Mouse (Mus musculus) brain, adult 2 months (tissue): ENCODE measurements around the gene Inafm1.
A peak's percentile ranks its signal among the peaks of the same experiment; 100 is the strongest.
"Not testable (repeated sequence)": the region's sequence is repeated elsewhere in the genome, so short reads cannot be mapped to it uniquely, and the experiment has no call there.

Experiments
- DNase-seq: peaks from one replicate; pipeline ENCODE4 v3.0.0; 2011; ENCODE audit warnings: low read depth, low spot score

The Inafm1 gene

GRCm38 (mm10) chr7:16297616-16298015, 24.2 kb upstream of the Inafm1 start:
- no peak for DNase-seq

DNA sequence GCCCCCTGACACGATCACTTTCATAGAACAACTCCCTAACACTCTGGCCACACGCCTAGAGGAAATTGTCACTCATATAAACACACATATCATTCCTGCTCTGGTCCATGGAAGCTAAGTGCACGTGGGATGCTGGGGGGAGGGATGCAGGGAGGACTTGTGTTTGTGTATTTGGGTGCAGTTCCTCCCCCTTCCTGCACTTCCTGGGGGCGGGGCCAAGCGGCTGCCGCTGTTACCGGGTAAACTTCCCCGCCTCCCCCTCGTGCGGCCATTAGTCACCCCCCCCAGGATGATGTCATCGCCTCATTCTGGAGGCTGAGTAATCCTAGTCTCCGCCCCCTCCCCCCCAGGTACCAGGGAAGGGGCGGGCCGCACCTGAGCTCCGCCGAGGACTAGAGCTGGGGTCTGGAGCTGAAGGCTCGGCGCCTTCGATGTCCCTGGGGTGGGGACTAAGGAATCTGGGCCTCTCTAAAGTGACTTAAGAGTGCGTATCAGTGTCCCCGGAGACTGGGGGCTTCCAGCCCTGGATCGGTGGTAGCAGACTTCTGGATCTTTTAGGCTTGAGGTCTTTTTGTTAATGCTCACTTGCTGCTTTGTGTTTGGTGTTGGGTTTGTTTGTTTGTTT, 23.5 kb upstream of the Inafm1 start:
- DNase-seq: peak; percentile 97

- no peak for DNase-seq
These were observed 22.7 kb upstream of the Inafm1 start for GRCm38 (mm10) chr7:16296146-16296545.

- DNase-seq: peak; percentile 97
These were observed 22.0 kb upstream of the Inafm1 start for GRCm38 (mm10) chr7:16295321-16295900.

- DNase-seq: peak; percentile 97
These were observed 21.4 kb upstream of the Inafm1 start for GRCm38 (mm10) chr7:16294837-16295236.

DNA sequence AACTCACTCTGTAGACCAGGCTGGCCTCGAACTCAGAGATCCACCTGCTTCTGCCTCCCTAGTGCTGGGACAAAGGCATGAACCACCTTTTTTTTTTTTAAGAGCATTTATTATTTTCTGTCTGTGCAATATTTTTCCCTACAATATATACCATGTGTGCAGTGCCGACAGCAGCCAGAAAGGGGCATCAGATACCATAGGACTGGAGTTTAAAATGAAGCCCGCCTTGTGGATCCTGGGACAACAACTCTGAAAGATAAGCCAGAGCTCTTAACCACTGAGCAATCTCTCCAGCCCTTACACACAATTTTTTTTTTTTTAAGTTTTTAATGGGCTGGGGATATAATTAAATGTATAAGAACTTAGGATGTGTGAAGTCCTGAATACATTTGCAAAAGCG, 20.9 kb upstream of the Inafm1 start:
- DNase-seq: peak; percentile 71

- DNase-seq: no peak
These were observed 14.4 kb upstream of the Inafm1 start for GRCm38 (mm10) chr7:16287791-16288190.

GRCm38 (mm10) chr7:16287016-16287415, 13.6 kb upstream of the Inafm1 start:
- no peak for DNase-seq

- peak; percentile 98 for DNase-seq
These were observed 12.9 kb upstream of the Inafm1 start, which contains the start of gene Ccdc9 for GRCm38 (mm10) chr7:16286026-16286961. Ccdc9 (minus strand) TSS chr7:16286795.

GRCm38 (mm10) chr7:16285450-16286025, 12.1 kb upstream of the Inafm1 start:
- DNase-seq: peak; percentile 32

DNA sequence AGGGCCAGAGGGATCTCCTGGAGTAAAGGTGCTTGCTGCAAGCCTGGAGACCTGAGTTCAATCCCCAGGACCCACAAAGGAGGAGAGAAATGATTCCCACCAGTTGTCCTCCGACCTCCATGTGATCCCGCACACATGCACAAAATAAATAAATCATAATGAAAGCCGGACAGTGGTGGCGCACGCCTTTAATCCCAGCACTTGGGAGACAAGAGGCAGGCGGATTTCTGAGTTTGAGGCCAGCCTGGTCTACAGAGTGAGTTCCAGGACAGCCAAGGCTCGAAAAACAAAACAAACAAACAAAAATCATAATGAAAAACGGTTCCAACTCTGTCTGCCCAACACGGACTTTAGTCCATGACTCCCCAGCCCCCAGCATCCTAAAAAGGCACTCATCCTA, 11.5 kb upstream of the Inafm1 start:
- no peak for DNase-seq

DNA sequence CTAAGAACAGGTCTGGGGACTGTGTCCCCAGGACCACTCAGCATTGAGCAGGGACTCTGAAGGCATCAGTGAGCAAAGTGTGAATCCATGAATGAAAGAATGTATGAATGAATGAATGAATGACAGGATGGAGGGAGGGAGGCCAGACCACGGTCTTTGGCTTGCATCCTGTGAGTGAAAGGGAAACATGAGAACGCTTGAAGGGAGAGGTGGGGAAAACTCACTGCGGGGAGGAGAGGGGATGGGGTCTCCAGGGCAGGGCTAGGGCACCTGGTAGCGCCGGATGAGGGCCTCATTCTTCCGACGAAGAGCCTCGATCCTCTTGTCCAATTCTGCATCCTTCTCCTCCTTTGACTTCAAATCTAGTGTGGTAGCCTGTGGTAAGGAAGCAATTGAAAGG, 10.6 kb upstream of the Inafm1 start:
- no peak for DNase-seq

DNA sequence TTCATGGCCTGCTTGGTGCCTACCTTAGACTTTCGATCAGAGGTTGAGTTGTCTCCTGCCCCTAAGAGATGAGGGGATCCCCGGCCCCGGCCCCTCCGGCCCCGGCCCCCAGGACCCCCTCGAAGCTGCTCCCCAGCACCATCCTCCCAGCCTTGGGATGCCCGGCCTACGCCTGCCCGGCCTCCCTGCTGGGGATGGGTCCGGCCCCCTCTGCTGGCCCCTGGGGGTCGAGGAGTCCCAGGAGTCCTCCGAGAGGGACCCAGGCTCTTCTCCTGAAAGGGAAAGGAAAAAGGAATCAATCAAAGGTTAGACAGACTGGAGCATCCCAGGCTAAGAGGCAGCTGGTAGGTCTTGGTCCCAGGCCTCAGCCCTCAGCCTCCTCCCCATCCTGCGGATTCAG, 8.9 kb upstream of the Inafm1 start:
- no peak for DNase-seq

GRCm38 (mm10) chr7:16280721-16281120, 7.3 kb upstream of the Inafm1 start:
- DNase-seq: no peak

DNA sequence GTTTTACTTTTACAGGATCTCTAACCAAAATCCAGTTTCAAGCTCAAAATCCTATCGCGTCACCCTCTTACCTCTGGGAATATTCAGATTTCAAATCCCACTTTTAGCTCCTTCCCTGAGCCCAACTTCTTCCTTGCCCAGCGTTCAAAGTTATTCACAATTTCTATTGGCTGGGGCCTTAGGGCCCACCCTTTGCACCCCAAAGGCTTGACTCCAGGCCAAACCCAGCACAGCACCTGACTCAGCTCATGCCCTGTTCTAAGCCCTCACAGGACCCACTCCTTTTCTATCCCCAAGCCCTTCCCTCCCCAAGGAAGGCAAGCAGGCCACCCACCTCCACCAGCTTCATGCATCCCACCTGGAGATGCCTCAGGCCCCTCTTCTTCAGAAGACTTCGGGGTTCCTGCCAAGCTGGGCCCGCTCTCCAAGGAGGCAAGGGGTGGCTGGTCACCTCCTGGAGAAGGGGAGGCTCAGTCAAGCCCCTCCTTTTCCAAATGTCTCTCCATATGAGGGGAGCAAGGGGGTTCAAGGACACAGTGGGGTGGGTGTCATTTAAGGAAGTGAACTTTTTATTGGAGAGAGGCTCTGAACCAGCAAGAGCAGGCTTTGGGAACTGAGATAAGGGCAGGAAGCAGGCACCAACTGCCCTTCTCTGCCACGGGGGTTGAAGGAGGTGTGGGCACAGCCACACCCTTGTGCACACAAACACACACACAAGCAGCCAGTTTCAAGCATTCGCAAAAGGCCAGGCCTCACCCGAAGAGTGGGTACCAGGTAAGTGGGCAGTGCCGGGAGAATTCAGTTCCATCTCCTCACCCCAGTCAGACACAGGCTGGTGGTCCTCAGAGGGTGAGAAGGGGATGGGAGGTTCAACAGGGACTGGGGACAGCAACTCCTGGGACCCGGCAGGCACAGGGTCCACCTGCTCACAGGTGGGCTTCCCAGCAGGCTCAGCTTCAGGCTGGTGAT, 1.8 kb upstream of the Inafm1 start:
- DNase-seq: no peak

GRCm38 (mm10) chr7:16273766-16274140, 336 bp upstream of the Inafm1 start:
- DNase-seq: peak; percentile 90

DNA sequence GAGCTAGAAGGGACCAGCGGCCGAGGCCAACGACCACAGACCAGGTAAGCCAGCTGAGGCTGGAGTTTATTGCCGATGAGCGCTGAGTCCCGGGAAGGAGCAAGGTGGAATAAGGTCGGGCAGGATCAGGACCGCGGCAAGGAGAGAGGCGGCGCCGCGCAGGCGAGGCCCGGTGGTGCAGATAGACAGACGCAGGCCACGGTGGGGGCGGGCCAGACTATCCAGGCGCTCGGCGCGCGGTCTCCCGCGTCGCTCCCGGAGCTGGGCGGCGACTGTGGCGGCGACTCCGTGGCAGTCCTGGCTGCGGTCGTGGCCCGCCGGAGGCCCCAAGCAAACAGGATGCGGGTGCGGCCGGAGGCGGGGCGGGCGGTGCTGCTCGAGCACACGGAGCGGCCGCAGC, 736 bp downstream of the Inafm1 start:
- DNase-seq: peak; percentile 87

- peak; percentile 47 for DNase-seq
These were observed 2.3 kb downstream of the Inafm1 start for GRCm38 (mm10) chr7:16271139-16271538.

- DNase-seq: not testable (repeated sequence)
These were observed 6.8 kb downstream of the Inafm1 start for GRCm38 (mm10) chr7:16266593-16266992.

DNA sequence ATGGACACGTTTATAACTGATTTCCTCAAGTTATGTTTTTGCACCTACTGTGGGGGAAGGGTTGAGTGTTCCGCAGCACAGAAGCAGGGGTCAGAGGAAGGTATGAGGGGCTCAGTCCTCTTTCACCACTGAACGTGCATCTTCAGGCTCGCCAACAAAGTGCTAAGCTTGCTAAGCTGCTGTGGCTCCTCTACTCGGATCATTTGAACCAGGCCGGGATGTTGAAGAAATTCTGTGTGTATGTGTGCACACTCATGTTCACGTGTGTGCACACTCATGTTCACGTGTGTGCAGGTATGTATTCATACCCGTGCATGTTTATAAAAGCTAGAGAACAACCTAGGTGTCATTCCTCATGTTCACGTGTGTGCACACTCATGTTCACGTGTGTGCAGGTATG, 7.6 kb downstream of the Inafm1 start:
- no peak for DNase-seq

- DNase-seq: no peak
These were observed 9.6 kb downstream of the Inafm1 start for GRCm38 (mm10) chr7:16263843-16264242.
